Mouse (Mus musculus) myocyte (in vitro differentiated cells): ENCODE results near the gene Nr3c2.

Source experiments
- CEBPB ChIP-seq: IDR thresholded peaks from 2 replicates; pipeline ENCODE4 v1.6.1; 2011; ENCODE audit warnings: mild to moderate bottlenecking, moderate library complexity; ENCODE audit not compliant: poor library complexity, insufficient read depth, severe bottlenecking
- E2F4 ChIP-seq: IDR thresholded peaks from one replicate; pipeline ENCODE4 v1.6.1; 2011; ENCODE audit warnings: mild to moderate bottlenecking, control low read depth, moderate library complexity; ENCODE audit not compliant: insufficient read depth
- MAX ChIP-seq: IDR thresholded peaks from one replicate; pipeline ENCODE4 v1.6.1; 2011; ENCODE audit warnings: low read depth, mild to moderate bottlenecking, control low read depth
- MYOD1 ChIP-seq, 3 experiments: IDR thresholded peaks; one replicate each; pipeline ENCODE4 v1.6.1; 2011; ENCODE audit warnings: control low read depth in 2 of 3, low read depth in 2 of 3, mild to moderate bottlenecking in 2 of 3, moderate library complexity in 1 of 3; ENCODE audit not compliant: insufficient read length in 2 of 3, control insufficient read depth in 1 of 3
- MYOG ChIP-seq, 3 experiments: IDR thresholded peaks; one replicate each; pipeline ENCODE4 v1.6.1; 2011; ENCODE audit warnings: control low read depth in 2 of 3, low read depth in 2 of 3, mild to moderate bottlenecking in 2 of 3; ENCODE audit not compliant: insufficient read length in 2 of 3, control insufficient read depth in 1 of 3, insufficient read depth in 1 of 3
- POLR2A ChIP-seq: IDR thresholded peaks from one replicate; pipeline ENCODE4 v1.6.1; 2011; ENCODE audit warnings: low read depth, mild to moderate bottlenecking, control low read depth, moderate library complexity; ENCODE audit not compliant: insufficient read length
- POLR2AphosphoS2 ChIP-seq: IDR thresholded peaks from one replicate; pipeline ENCODE4 v1.6.1; 2011; ENCODE audit warnings: low read depth, control low read depth; ENCODE audit not compliant: insufficient read length
- SRF ChIP-seq: IDR thresholded peaks from one replicate; pipeline ENCODE4 v1.6.1; 2011; ENCODE audit warnings: low read depth; ENCODE audit not compliant: control insufficient read depth, insufficient read length
- TCF12 ChIP-seq: IDR thresholded peaks from one replicate; pipeline ENCODE4 v1.6.1; 2011; ENCODE audit warnings: mild to moderate bottlenecking, control low read depth; ENCODE audit not compliant: poor library complexity, insufficient read depth, severe bottlenecking
- TCF3 ChIP-seq: IDR thresholded peaks from one replicate; pipeline ENCODE4 v1.6.1; 2011; ENCODE audit warnings: low read depth, control low read depth; ENCODE audit not compliant: insufficient read length
- USF1 ChIP-seq: IDR thresholded peaks from one replicate; pipeline ENCODE4 v1.6.1; 2011; ENCODE audit warnings: low read depth, mild to moderate bottlenecking, control low read depth, moderate library complexity

DNA sequence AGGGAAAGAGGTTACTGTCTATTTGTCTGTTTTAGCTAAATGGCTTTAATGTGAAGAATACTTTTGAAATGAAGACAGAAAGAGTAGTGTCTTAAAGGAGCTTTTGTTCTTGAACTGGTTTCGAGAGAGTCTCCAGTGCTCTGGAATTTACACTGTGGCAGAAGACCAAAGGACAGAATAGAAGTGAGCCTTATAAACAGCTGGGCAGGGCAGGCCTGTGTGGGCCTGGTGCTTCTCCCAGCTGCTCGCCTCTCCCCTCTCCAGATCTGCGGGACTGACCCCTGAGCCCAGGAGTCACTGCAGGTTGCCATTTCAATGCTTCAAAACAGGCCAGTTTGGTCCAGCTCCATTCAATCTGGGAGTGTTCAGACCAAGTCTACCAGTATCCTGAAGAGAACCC lies 274.5 kb downstream of the Nr3c2 start:
- TF ChIP-seq POLR2A: no peak
- no peak for TF ChIP-seq E2F4
- peak; percentile 21 for TF ChIP-seq TCF12
- TF ChIP-seq CEBPB: no peak
- TF ChIP-seq SRF: no peak
- peak in 2 of 3 experiments; percentile 59 to 74 for TF ChIP-seq MYOD1 (IDR thresholded peaks at IDR 0.05; ENCODE audit: control insufficient read depth in 1 of 3, insufficient read length in 2 of 3, low read depth in 2 of 3)
- TF ChIP-seq USF1: no peak
- no peak for TF ChIP-seq POLR2AphosphoS2
- TF ChIP-seq TCF3: no peak
- no peak for TF ChIP-seq MAX
- peak in 2 of 3 experiments; percentile 33 to 59 for TF ChIP-seq MYOG (IDR thresholded peaks at IDR 0.05; ENCODE audit: control insufficient read depth in 1 of 3, insufficient read depth in 1 of 3, insufficient read length in 2 of 3, low read depth in 2 of 3)
